Mouse (Mus musculus) kidney, embryonic 14.5 days (tissue): ENCODE measurements around the gene B9d2. TPM values are rescaled to one million over a fixed set of nuclear protein-coding genes. Genes with fewer than 3 reads are reported as not detected.

ENCODE experiments used
- ATAC-seq: fragments of 200-750 bp; cut with Nextera tagmentation; 2 replicates; pipeline ENCODE4 v1.8.0; 2017; ENCODE audit warnings: moderate number of reproducible peaks, mild to moderate bottlenecking, moderate TSS enrichment, moderate library complexity; ENCODE audit not compliant: low FRiP score, low TSS enrichment
- H3K27ac ChIP-seq: fragments of 300-500 bp; sonication (generic); 2 replicates; pipeline ENCODE4 v1.5.1; 2014; ENCODE audit warnings: low read depth, mild to moderate bottlenecking, low read length, moderate library complexity, mixed read lengths
- H3K27me3 ChIP-seq: fragments of 300-500 bp; sonication (generic); 2 replicates; pipeline ENCODE4 v1.6.1; 2014; ENCODE audit warnings: mild to moderate bottlenecking, low read length; ENCODE audit not compliant: control insufficient read depth, insufficient read depth
- H3K36me3 ChIP-seq: fragments of 300-500 bp; sonication (generic); 2 replicates; pipeline ENCODE4 v1.6.1; 2014; ENCODE audit warnings: low read length, mixed read lengths; ENCODE audit not compliant: control insufficient read depth, insufficient read depth
- H3K4me1 ChIP-seq: fragments of 300-500 bp; sonication (generic); 2 replicates; pipeline ENCODE4 v1.6.1; 2014; ENCODE audit warnings: low read length, mixed read lengths; ENCODE audit not compliant: control insufficient read depth, insufficient read depth
- H3K4me2 ChIP-seq: fragments of 300-500 bp; sonication (generic); replicated peaks from 2 replicates; pipeline ENCODE4 v1.6.1; 2014; ENCODE audit warnings: low read depth, mild to moderate bottlenecking, low read length
- H3K4me3 ChIP-seq: fragments of 300-500 bp; sonication (generic); 2 replicates; pipeline ENCODE4 v1.5.1; 2014; ENCODE audit warnings: mild to moderate bottlenecking, low read length
- H3K9ac ChIP-seq: fragments of 300-500 bp; sonication (generic); 2 replicates; pipeline ENCODE4 v1.6.1; 2014; ENCODE audit warnings: low read depth, mild to moderate bottlenecking, low read length, moderate library complexity
- H3K9me3 ChIP-seq: fragments of 300-500 bp; sonication (generic); 2 replicates; pipeline ENCODE4 v1.6.1; 2016; ENCODE audit warnings: low read length; ENCODE audit not compliant: control insufficient read depth
- WGBS: fragments of 180-500 bp; shearing (Covaris S2); extraction: QIAGEN DNeasy Blood & Tissue Kit; methylation state at CpG from one replicate; pipeline ENCODE4 v1.1.7; 2014; 5-methylcytosine and 5-hydroxymethylcytosine counted together
- polyA plus RNA-seq: library from polyadenylated mRNA; unstranded; fragments of >200 nt; fragmentation: Nextera tagmentation; extraction: Ambion mirVana; gene quantifications from 2 replicates; pipeline ENCODE4 v1.2.1, GENCODE M21; 2014

B9d2 gene
- polyA plus RNA-seq, 1 experiment from 2014 or later: 36.5 TPM

DNA sequence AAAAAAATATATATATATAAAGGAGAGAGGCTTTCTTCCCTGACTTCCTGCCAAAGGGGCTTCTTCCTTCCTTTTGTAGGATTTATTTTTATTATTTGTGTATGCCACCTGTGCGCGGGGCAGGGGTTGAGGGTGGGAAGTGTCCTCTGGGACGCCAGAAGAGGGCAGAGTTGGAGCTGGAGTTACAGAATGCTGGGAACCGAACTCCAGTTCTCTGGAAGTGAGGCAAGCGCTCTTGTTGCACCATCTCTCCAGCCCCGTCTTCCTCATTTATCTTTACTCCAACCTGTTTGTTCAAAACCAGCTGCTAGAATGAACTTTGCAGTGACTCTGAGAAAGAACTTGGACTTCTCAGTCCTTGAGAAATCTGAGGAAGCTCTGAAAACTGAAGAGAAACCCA lies 609 bp upstream of the B9d2 start:
- 12% methylated on average over 6 of the region's 6 CpGs for WGBS
- Histone ChIP-seq H3K27ac (no peak overlapping the region), H3K9ac (peak overlapping the region; percentile 62; the same call in 1 of the 2 replicates), H3K36me3 (no peaks in the 10 kb centered on the region), H3K4me2 (peak overlapping the region; percentile 54), H3K9me3 (no peaks in the 10 kb centered on the region), H3K27me3 (peaks cover 14% of the 10 kb centered on the region), H3K4me1 (peaks cover 12% of the 10 kb centered on the region), H3K4me3 (peak overlapping the region; percentile 61)
- no peak for ATAC-seq

DNA sequence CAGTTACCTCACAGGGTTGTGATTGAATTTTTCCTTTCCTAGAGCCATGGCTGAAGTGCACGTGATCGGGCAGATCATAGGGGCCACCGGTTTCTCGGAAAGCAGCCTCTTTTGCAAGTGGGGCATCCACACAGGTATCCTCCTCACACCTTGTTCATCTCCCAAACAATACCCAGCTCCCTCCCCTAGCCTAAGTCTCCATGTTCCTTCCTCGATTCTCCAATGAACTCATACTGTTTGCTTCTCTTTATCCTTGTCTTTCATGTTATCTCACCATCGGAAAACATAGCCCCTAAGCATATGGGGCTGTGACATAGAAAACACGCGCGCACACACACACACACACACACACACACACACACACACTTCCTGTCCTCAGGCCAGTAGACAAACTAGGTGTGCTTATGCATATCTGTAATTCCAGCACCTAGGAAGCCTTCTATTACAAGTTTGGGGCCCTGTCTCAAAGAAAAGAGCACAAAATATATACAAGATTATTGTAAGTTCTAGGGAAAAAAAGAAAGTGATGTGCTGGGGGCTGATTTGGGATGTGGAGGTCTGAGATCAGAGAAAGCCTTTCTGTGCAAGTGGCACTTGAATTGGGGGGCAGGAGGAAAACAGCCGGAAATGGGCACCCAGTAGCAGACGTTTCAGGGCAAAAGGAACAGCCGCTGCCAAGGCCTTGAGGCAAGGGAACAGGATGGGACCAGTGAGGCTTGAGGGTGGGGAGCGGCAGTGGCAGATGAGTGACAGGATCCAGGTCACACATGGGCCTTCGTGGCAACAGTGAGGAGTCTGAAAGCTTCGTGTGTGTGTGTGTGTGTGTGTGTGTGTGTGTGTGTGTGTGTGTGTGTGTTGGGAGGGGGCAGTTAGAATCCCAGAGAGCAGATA lies 1.0 kb downstream of the B9d2 start:
- Histone ChIP-seq H3K36me3 (no peaks in the 10 kb centered on the region), H3K27me3 (0 out of 2 replicates have a peak, but pooled peaks cover 6% of the 10 kb centered on the region), H3K9me3 (no peaks in the 10 kb centered on the region), H3K4me1 (peaks cover 13% of the 10 kb centered on the region; the same call in 1 of the 2 replicates), H3K27ac (no peak overlapping the region), H3K4me2 (peak overlapping the region; percentile 54), H3K9ac (no peak overlapping the region), H3K4me3 (peak overlapping the region; percentile 61; the same call in 1 of the 2 replicates)
- WGBS: 64% methylated on average over 15 of the region's 15 CpGs
- ATAC-seq: no peak

DNA sequence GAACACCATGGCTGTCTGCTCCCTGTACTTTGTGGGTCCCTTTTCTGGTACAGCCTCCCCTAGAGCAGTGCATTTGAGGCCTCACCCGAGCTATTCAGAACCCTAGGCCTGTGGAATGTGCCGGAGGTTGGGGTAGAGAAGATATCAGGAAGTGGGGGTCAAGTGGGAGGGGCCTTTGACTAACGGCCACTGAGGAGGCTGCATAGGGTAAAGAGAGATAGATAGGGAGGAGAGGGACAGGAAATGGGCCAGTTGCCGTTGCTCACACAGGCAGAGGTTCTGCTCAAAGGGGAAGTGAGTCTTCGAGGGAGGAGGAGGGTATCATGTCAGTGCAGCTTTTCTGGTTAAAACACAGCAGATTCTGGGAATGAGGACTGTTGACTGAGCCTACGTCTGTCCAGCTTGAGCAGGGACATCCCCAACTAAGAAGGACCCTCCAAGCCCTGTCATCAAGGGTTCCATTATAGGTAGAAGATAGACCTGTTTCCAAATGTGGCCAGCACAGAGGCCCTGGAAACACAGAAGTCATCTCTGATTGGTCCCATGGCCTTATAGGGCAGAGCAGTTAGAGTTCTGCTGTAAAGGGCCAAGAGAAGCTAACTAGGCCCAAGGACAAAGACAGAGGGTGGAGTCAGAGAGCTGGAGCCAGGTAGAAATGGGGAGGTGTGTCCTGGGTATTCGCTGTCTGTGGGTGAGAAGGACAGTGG lies 3.0 kb downstream of the B9d2 start:
- Histone ChIP-seq H3K27me3 (peaks cover 19% of the 10 kb centered on the region), H3K9ac (no peak overlapping the region), H3K27ac (peak overlapping the region; percentile 30; the same call in 1 of the 2 replicates), H3K4me2 (no peak overlapping the region), H3K4me1 (peaks cover 25% of the 10 kb centered on the region), H3K9me3 (no peaks in the 10 kb centered on the region), H3K4me3 (no peak overlapping the region), H3K36me3 (no peaks in the 10 kb centered on the region)
- no peak for ATAC-seq
- 56% methylated on average over 7 of the region's 7 CpGs for WGBS

DNA sequence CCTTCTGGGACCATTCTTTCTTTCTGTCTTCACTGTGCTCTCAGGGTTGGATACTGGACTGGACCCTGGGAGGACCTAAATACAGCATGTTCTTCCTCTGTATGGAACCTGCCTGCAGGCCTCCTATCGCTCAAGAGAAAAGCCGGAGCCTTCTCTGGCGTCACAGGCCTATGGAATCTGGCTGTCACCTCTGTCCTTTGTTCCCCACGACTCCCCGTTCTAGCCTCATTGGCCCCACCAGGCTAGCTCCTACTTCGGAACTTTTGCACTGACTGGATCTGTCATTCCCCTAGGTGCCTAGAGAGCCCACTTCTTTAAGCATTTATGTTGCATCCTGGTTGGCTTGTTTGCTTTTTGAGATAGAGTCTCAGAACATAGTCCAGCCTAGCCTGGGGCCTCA lies 4.1 kb downstream of the B9d2 start:
- H3K27ac ChIP-seq: no peak overlapping the region
- no peaks in the 10 kb centered on the region for H3K9me3 ChIP-seq
- H3K27me3 ChIP-seq: peaks cover 20% of the 10 kb centered on the region
- H3K4me1 ChIP-seq: peaks cover 28% of the 10 kb centered on the region
- no peak for ATAC-seq
- H3K4me2 ChIP-seq: no peak overlapping the region
- no peaks in the 10 kb centered on the region for H3K36me3 ChIP-seq
- H3K9ac ChIP-seq: no peak overlapping the region
- 84% methylated on average over 6 of the region's 6 CpGs for WGBS
- H3K4me3 ChIP-seq: no peak overlapping the region

DNA sequence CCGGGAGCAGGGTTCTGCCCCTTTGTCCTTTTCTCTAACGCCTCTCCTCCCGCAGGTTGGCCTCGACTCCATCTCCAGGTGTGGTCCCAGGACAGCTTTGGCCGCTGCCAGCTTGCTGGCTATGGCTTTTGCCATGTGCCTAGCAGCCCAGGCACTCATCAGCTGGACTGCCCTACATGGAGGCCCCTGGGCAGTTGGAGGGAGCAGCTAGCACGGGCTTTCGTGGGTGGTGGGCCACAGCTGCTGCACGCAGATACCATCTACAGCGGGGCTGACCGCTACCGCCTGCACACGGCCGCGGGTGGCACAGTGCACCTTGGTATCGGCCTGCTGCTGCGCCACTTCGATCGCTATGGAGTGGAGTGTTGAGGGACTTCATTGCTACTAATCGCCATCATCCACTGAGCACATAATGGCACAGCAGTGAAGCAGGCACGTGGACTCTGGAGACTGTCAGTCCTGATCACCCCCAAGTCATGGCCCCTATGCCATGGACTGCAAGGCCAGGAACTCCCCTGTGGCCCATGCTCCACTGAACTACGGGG lies 5.4 kb downstream of the B9d2 start:
- Histone ChIP-seq H3K27ac (no peak overlapping the region), H3K4me2 (peak overlapping the region; percentile 94), H3K4me1 (peaks cover 23% of the 10 kb centered on the region), H3K4me3 (peak overlapping the region; percentile 59; the same call in 1 of the 2 replicates), H3K36me3 (no peaks in the 10 kb centered on the region), H3K9me3 (no peaks in the 10 kb centered on the region), H3K9ac (no peak overlapping the region), H3K27me3 (peaks cover 20% of the 10 kb centered on the region)
- 67% methylated on average over 21 of the region's 21 CpGs for WGBS
- ATAC-seq: no peak

DNA sequence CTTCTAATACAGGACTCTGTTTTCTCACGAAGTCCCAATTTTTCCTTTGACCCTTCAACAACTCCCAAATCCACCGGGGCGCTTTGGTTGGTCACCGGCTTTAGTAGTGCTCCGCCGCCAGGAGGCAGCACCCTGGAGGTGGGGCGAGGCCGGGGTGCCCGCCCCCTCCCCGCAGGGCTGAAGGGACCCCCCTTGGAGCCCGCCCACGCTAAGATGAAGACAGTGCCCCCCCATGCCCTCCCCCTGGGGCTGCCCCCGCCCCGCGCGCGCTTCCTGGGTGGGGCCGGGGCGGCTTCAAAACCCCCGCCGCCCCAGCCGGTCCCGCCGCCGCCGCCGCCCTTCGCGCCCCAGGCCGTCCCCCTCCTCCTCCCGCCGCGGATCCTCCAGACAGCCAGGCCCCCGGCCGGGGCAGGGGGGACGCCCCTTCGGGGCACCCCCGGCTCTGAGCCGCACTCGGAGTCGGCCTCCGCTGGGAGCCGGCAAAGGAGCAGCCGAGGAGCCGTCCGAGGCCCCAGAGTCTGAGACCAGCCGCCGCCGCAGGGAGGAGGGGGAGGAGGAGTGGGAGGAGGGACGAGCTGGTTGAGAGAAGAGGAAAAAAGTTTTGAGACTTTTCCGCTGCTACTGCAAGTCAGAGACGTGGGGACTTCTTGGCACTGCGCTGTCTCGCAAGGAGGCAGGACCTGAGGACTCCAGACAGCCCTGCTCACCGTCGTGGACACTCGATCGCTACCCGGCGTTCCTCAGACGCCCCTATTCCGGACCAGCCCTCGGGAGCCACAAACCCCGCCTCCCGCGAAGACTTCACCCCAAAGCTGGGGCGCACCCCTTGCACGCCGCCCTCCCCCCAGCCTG lies 6.3 kb downstream of the B9d2 start, which contains the start of gene Tgfb1:
Gene Tgfb1 (plus strand): TSS at position 323 of the 852 bp plus-strand sequence.
- H3K4me3 ChIP-seq: peak within 1 kb of the TSS; percentile 59
- H3K4me1 ChIP-seq: peaks cover 23% of the 10 kb centered on the region
- H3K36me3 ChIP-seq: no peaks in the 10 kb centered on the region
- peak within 1 kb of the TSS; percentile 94 for H3K4me2 ChIP-seq
- under 1% methylated on average over 52 of the region's 69 CpGs for WGBS
- no peaks in the 10 kb centered on the region for H3K9me3 ChIP-seq
- peak within 1 kb of the TSS; percentile 65; the same call in 1 of the 2 replicates for H3K27ac ChIP-seq
- H3K27me3 ChIP-seq: peaks cover 20% of the 10 kb centered on the region
- ATAC-seq: peak; percentile 68
- peak within 1 kb of the TSS; percentile 68 for H3K9ac ChIP-seq

DNA sequence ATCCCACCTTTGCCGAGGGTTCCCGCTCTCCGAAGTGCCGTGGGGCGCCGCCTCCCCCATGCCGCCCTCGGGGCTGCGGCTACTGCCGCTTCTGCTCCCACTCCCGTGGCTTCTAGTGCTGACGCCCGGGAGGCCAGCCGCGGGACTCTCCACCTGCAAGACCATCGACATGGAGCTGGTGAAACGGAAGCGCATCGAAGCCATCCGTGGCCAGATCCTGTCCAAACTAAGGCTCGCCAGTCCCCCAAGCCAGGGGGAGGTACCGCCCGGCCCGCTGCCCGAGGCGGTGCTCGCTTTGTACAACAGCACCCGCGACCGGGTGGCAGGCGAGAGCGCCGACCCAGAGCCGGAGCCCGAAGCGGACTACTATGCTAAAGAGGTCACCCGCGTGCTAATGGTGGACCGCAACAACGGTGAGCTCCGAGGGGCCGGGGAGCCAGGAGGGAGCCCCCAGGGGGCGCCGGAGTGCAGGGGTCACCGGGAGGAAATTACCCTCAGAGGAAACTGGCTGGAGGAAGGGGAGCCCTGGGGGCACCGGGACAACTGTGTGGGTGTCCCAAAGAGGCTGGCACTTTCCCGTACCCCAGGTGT lies 7.3 kb downstream of the B9d2 start:
- H3K27ac ChIP-seq: no peak overlapping the region; the same call in 1 of the 2 replicates

More for the DNA sequence above, 7.3 kb downstream of the B9d2 start:
- Histone ChIP-seq H3K36me3 (no peaks in the 10 kb centered on the region), H3K4me1 (peaks cover 23% of the 10 kb centered on the region), H3K9me3 (no peaks in the 10 kb centered on the region), H3K4me3 (peak overlapping the region; percentile 59), H3K4me2 (peak overlapping the region; percentile 94), H3K9ac (peak overlapping the region; percentile 68), H3K27me3 (peaks cover 20% of the 10 kb centered on the region)
- WGBS: under 1% methylated on average over 47 of the region's 47 CpGs
- ATAC-seq: no peak
